Mouse (Mus musculus) spleen, adult 18-20 months (tissue): ENCODE measurements around the gene Rhoh.

Experiments used
- DNase-seq, 2 experiments: peaks; one replicate each; pipeline ENCODE4 v3.0.0; 2022; ENCODE audit warnings: mixed read lengths in 2 of 2

Gene Rhoh

DNA sequence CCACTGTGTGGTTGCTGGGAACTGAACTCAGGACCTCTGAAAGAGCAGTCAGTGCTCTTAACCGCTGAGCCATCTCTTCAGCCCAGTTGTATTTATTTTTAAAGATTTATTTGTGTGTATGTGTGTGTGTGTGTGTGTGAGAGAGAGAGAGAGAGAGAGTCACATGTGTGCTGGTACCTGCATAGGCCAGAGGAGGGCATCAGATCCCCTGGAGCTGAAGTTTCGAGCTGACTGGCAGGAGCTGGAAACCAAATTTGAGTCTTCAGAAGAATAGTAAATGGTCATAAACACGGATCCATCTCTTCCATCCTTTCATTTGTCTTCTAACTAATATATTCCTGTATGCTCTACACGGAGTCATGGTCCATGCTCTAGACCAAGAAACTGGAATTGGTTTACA lies 72.2 kb downstream of the Rhoh start:
- DNase-seq: no peak

DNA sequence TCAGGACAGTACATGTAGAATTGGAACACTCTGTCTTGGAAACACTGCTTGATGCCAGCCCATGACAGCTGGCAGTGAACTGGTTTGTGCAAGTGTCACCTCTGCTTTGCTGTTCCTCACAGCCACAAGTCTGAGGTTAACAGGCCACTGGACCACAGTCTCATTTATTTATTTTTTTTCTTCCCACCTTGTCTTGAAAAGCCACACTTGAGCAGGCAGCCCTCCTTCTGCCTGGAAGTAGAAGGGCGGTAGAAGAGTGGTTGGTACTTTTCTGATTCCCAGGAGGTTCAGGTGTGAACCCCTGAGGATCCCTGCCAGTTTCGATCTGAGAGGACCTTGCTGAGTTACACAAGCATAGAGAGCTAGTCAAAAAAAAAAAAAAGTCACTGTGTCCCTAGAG lies 72.8 kb downstream of the Rhoh start:
- DNase-seq: no peak

DNA sequence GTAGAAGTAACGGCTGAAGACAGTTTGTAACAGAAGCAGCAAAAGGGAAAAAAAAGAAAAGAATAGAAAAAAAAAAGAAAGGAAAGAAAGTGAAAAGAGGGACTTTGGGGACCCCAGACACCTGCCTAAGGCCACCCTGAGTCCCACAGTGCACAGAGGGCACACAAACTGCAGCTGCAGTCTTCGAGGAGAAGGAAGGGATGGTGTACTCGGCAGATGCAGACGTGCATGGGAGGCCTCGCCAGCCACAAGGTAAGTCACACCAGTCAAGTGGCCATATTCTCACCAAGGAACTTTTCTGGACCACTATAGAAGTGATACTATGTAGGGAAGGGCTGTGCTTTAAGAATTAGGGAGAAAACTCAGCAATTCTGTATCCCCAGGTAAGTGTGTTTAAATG lies 73.8 kb downstream of the Rhoh start, which contains the start of gene Chrna9:
Gene Chrna9, plus strand, starts transcription at position 139 of the 400 bp plus-strand sequence.
- no peak for DNase-seq

DNA sequence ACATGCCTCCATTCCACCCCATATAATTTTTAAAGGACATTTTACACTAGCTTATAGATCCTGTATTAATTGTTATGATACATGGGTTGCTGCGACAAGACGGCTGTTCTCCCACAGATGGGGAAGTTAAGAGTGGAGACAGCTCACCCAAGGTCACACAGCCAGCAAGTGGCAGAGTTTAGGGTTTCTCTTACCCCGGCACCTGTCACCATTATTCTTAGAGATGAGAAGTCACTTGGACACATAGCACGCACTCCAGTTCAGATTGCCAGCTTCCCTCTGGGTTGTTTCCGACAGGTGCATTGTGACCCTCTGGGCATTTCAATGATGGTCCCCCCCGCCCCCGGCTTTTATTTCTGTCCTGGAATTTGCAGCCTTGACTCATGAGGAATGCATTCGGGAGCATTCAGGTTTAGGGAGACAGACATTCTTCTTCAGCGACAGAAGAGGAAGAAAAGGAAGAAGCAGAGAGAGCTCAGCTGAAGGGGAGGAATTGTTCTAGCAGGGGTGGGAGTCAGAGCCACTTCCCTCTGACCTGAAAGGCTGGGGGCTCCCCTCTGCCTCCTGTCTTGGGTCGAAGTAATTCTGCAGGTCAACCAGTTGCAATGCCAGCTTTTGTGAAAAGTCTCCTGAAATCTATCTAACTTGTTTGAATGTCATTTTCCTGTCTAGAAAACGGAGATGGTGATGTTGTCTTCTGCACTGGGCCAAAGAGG lies 76.2 kb downstream of the Rhoh start:
- DNase-seq: no peak

DNA sequence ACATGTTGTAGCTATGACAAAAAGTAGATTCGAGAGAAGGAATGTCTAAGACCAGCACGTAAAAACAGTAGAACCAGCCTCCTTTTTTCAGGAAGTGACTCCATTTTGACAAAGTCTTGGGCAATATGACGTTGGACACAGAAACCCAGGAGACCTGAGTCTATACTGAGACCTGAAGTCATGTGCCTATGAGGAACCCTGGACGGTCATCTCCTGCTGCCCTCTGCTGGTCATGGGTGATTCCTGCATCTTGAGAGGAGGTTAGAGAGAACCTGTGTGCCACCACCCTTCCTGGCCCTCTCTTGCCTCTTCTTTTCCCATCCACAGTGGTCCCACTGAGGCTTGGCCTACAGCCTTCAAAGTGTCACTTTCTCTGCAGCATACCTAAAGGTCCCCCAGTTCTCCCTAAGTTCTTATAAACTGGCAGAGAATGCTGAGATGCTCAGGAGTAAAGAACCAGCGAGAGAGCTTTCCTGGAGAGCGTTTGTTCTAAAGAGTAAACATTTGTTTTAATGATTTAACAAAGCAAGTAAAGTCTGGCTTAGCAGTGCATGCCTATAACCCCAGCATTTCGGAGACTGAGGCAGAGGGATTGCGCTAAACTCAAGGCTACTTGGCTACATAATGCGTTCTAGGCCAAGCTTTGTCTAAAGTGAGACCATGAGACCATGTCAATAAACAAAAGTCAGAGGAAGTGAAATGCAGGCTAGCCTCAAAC lies 77.1 kb downstream of the Rhoh start:
- DNase-seq: peak; percentile 79 to 90

DNA sequence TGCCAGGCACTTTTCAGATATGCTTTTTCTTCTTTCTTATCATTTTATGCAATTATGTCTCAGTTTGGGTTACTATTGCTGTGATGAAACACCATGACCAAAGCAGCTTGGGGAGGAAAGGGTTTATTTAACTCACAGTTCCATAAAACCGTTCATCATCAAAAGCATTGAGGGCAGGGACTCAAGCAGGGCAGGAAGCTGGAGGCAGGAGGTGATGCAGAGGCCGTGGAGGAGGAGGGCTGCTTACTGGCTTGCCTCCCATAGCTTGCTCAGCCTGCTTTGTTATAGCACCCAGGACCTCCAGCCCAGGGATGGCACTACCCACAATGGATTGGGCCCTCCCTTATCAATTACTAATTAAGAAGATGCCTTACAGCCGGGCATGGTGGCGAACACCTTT lies 80.1 kb downstream of the Rhoh start:
- DNase-seq: no peak
